Mouse (Mus musculus) thymus, postnatal 4 days (tissue): ENCODE measurements around the gene Ppp1r18.
A peak's percentile ranks its signal among the peaks of the same experiment; 100 is the strongest.

ENCODE experiments used
- DNase-seq: peaks from one replicate; pipeline ENCODE4 v3.0.0; 2021

The Ppp1r18 gene

DNA sequence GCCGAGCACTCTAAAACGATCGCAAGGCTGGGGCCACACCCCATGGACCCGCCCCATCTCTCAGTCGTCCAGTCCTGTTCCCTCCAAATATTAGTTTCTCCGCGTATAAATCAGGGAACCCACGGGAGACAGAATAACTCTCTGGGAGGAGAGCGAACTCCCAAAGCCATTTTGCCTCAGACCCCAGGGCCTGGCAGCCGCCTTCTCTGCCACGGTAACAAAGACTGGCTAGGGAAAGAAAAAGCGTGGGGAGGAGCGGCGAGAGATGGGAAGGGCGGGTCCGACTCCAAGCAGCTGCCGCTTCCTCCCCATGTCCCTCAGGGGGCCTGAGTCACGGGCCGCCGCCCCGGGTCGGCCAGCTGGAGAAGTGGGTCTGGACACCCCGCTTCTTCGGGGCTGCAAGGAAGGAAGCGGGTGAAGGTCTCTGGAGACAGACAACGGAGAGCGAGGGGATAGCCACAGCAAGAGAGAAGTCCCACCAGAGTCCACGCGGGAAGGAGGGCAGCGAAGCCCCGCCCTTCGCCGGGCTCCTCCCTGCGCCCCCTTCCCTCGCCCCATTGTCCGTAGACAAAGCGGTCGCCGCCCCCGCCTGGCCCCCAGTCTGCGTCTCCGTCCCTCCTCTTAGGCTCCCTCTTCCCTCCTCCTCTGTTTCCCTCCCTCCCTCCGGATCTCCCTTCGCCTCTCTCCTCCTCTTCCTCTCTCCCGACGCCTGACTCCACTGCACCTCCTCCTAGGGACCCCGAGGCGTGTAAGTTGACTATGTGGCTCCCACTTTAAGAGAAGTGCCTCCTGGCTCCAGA lies at the start of gene Ppp1r18:
TSS of gene Ppp1r18 (plus strand) at position 113 of the 800 bp plus-strand sequence.
- DNase-seq, result peak; percentile 67

DNA sequence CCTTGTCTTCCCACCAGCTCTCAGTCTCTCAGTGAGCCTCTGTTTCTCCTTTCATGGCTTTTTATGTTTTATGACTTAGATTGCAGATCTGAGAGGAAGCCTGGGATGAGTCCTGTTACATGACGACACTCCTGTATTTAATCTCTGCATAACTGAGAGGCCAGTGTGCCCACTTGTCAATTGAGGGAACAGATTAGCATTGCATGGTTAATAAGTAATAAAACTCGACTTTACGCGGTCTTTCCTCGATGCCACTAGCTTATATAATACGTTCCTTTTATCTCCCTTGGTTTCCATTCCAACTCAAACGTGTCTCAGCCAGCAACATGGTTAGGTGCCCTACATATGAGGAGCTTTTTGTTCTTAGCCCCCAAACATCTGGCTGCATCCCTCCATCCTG lies 49.6 kb upstream of the Ppp1r18 start:
- no peak for DNase-seq

DNA sequence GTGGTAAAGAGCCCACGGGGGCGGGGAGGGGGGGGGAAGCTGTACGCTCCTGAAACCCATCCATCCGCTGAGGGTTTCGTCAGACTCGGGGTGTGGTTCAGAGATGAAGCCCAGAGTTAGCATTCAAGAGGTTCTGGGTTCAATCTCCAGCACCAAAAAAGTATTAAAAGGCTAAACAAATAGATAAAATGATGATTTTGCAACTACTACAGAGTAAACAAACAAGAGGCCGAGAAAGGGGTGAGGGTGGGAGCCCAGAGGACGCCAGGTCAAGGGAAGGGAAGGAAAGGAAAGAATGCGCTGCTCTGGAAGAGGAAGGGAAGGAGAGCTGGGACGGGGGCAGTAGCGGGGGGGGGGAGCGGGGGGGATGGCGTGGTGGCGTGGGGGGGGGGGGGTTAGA lies 48.7 kb upstream of the Ppp1r18 start:
- DNase-seq, result no peak

DNA sequence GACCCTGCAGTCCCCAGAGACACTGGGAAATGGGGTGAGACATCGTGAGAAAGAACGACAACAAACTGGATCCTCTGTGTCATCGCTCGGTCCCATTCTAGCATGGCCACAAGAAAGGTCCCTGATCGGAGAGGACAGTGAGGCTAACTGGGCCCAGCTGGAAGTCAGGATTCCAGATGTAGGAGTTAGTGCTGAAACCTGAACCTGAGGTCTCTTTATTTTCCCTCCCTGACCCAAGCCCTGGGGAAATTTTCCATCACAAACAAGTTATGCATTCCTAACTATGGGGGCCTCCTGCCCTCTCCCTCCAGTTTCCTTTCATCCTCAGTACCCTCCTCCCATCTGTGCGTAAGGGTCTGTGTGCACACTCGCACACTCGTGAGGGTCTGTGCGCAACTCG lies 48.2 kb upstream of the Ppp1r18 start:
- no peak for DNase-seq

DNA sequence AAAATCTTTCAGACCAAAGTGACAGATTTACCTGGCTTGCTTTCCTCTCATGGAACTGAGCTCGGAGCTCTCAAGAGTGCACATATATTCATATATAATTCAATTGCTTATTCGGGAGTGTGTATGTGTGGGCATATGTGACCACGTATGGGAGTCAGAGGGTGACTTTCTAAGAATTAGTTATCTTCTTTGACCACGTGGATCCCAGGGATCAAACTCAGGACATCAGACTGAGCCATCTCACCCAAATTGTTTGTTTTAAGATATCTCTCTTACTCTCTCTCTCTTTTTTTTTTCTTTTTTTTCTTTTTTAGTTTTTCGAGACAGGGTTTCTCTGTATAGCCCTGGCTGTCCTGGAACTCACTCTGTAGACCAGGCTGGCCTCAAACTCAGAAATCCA lies 45.3 kb upstream of the Ppp1r18 start:
- DNase-seq, result no peak

DNA sequence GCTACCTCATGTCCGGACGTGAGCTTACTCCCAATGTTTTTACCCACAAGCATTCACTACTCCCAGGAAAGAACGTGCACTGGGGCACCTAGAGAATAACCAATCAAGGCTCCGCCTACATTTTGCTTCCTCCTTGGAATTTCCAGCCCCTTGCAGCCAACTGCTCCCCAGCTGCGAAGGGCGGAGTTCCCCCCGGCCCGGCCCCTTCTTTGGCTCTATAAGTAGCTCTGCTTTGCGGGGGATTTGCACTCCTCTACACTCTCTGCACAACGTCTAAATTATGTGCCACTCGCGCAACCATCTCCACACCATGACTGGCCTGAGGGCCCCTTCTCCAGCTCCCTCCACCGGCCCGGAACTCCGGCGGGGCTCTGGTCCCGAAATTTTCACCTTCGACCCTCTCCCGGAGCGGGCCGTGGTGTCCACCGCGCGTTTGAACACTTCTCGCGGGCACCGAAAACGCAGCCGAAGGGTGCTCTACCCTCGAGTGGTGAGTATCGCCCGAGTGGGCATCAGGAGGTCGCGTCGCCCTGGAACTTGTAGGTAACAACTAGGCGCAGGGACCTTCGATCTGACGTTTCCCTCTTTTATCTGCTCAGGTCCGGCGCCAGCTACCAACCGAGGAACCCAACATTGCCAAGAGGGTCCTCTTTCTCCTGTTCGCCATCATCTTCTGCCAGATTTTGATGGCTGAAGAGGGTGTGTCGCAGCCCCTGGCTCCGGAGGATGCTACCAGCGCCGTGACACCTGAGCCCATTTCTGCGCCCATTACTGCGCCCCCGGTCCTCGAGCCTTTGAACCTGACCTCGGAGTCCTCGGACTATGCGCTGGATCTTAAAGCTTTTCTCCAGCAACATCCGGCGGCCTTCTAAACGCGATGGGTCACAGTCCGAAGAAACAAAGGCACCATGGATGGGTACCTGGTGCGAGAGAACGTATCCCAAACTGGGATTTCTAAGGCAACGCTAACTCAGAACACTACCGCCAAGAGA lies 43.7 kb upstream of the Ppp1r18 start, which contains the start of gene Ier3:
TSS of gene Ier3 (plus strand) at position 246 of the 992 bp plus-strand sequence.
- peak; percentile 67 for DNase-seq

DNA sequence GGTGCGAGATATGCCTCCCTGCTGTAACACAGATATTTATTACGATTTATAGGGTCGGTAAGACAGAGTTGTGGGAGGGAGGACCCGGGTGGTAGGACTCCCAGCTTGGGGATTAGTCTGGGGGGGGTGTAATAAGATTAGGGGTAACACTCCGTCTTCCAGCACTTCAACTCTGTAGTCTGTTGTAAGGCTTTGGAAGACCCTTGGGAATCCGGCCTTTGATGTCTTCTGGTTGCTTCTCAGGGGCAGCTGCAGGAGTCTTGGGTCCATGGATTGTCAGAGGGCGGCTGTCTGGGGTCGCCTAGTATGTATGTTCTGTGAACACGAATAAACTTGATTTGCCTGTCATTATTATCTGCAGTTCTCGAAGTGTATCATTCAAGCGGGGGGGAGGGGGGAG lies 42.8 kb upstream of the Ppp1r18 start:
- DNase-seq, result peak; percentile 21

DNA sequence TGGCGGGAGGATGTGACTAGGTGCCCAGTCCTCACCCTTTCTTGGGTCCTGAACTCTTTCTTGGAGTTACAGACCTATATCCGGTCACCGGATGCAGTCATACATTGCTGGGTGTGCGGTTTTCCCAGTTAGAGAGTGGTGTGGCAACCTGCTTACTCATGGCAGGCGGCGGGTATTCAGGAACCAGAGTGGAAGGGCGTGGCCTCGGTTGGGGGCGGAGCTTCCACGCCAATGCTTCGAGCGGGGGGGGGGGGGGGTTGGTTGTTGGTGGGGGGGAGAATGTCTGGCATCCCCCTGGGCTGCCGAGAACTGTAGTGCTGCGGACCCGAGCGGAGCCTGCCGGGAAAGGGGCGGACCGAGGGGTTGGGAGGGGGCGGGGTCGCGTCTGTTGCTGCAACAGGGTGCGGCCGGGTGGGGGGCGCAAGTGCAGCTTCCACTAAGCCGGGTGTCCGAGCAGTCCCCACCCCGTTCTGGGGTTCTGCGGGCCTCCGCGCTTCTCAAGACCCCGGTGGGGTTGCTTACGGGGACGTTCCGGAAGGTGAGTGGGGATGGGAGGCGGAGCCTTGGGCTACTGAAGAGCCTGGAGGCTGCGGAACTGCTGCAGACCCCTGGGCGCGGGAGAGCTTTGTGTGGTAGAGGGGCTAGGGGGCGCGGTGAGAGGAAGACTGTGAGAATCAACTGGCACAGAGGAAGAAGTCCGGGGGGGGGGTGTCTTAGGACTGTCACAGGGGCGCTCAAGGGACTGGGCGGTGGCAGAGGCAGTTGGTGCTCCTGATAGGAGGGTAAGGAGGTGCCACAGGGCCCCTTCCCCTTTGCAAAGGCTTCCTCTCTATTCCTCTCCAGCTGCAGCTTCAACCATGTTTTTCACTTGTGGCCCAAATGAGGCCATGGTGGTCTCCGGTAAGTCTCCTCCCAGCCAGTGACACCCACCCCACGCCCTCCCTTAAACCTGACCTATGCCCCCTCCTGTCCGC lies 42.1 kb upstream of the Ppp1r18 start, which contains the start of gene Flot1:
TSS of gene Flot1 (plus strand) at position 267 of the 974 bp plus-strand sequence.
- DNase-seq, result peak; percentile 92

DNA sequence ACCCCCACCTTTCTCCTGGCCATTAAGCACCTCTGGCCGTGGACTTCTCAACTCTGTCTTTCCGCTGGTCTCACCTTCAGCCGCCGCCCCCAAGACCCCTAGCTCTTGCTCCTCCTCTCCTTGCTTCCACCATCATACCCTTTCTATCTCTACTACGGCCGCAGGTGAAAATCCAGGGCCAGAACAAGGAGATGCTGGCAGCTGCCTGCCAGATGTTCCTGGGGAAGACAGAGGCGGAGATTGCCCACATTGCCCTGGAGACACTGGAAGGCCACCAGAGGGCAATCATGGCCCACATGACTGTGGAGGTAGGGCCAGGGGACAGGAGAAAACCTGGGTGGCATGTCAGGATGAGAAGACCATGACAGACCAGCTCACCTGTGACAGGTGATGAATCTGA lies 41.0 kb upstream of the Ppp1r18 start:
- peak; percentile 51 for DNase-seq

DNA sequence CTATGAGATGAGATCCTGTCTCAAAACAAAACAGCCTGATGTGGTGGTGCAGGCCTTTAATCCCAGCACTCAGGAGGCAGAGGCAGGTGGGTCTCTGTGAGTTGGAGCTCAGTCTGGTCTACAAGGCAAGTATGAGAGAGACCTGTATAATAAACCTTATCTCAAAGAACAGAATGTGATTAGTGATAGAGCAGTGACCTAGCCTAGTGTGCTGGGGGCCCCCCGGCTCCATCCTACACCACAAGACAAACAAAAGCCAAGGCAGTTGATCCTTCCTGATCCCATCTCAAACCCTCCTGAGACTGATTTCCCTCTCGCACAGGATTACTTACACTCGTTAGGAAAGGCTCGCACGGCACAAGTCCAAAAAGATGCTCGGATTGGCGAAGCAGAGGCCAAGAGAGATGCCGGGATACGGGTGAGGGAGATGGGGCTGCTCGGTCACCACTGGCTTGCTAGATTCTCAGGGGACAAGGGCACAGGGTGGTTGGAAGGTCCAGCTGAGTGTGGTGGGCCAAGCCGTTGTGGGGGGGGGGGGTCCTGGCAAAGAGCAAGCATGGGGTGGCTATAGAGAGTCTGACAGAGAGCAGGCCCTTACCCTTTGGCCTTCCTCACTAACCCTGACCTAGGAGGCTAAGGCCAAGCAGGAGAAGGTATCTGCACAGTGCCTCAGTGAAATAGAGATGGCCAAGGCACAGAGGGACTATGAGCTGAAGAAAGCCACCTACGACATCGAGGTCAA lies 40.1 kb upstream of the Ppp1r18 start:
- DNase-seq, result no peak

DNA sequence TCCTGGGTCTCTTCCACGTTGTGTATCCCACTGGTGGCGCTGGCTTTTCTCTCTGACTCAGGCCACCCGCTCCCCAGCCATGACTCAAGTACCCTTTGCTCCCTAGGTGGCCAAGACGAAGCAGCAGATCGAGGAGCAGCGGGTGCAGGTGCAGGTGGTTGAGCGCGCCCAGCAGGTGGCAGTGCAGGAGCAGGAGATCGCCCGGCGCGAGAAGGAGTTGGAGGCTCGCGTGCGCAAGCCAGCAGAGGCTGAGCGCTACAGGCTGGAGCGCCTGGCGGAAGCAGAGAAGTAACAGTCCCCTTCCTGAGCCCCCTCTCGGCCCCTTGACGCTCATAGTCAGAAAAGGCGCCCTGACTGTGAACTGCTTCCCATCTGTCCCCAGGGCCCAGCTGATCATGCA lies 35.7 kb upstream of the Ppp1r18 start:
- peak; percentile 97 for DNase-seq

DNA sequence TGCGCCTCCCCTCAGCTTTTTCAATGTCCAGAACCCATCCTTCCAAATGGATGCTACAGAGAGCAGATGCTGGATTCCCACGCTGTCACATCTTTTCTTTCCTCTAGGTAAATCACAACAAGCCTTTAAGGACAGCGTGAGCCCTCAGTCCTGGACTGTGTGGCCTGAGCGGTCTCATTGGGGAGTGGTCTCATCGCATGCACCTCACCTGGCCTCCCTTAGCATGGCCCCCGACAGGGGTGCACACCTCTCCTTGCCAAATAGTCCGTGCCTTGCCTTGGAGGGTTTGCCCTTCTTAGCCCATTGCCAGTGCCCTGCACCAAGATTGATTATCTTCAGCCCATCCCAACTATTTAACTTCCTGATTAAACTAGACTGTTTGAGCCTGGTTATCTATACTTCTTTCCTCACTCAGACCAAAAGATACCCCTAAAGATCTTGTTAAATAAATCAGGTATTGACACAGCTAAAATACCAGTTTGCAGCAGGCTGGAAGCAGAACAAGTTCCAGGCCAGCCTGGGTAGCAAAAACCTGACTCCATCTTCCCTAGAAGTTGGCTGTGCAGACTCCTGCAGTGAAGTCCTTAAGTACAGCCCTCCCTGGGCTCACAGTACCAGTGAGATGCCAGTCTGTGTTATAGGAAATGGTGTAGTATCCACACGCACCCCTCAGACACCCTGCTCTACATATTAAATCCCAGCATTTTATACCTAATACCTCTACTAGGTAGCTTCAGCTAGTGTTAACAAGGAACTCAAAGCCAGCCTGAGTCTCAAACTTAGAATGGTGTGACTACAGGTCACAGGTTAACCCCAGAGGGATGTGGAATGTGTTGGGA lies 32.8 kb upstream of the Ppp1r18 start:
- DNase-seq, result no peak

DNA sequence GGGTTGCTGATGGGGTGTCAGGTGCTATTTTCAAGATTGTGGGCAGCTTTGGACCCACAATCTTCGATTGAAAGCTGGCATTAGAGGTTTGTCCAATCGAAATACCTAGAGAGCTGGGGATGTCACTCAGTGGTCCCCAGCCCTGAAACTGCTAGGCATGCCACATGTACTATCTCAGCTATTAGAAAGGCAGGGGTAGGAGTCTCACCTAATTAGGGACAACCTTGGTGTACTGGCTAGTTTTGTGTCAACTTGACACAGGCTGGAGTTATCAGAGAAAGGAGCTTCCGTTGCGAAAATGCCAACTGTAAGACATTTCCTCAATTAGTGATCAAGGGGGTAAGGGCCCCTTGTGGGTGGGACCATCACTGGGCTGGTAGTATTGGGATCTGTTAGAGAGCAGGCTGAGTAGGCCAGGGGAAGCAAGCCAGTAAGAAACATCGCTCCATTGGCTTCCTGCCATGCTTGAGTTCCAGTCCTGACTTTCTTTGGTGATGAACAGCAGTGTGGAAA lies 32.1 kb upstream of the Ppp1r18 start:
- DNase-seq, result no peak

DNA sequence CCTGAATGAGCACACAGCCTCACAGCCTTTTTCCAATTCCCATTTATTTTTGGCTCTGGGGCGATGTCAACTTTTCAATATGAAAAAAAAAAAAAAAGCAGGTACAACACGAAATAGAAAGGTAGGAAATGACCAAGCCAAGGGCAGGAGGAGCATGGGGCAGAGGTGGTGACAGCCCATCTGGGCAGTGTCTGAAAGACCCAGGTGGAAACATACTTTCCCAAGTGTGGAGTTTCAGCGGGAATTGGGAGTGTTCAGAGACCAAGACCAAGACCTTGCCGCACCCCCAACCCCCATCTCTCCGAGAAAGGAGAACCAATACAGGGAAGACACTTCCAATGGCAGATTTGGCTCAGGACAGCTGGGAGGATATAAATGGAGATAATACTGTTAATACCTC lies 31.5 kb upstream of the Ppp1r18 start:
- DNase-seq, result no peak

DNA sequence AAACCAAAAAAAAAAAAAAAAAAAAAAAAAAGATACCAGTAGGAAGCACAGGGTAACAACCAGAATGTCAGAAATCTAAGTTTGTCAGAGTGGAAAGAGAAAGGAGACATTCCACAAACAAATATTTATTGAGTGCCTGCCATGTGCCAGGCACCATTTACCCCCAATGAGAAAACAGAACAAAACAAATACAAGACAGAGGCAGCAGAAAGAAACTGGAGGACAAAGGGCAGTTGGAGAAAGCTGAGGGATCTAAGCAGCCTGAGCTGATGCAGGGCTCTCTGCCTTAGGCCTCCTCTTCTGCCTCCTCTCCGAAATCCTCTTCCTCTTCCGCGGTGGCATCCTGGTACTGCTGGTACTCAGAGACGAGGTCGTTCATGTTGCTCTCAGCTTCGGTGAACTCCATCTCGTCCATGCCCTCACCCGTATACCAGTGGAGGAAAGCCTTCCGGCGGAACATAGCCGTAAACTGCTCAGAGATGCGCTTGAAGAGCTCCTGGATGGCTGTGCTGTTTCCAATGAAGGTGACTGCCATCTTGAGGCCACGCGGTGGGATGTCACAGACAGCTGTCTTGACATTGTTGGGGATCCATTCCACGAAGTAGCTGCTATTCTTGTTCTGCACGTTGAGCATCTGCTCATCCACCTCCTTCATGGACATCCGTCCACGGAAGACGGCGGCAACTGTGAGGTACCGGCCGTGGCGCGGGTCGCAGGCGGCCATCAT lies 30.5 kb upstream of the Ppp1r18 start:
- no peak for DNase-seq

DNA sequence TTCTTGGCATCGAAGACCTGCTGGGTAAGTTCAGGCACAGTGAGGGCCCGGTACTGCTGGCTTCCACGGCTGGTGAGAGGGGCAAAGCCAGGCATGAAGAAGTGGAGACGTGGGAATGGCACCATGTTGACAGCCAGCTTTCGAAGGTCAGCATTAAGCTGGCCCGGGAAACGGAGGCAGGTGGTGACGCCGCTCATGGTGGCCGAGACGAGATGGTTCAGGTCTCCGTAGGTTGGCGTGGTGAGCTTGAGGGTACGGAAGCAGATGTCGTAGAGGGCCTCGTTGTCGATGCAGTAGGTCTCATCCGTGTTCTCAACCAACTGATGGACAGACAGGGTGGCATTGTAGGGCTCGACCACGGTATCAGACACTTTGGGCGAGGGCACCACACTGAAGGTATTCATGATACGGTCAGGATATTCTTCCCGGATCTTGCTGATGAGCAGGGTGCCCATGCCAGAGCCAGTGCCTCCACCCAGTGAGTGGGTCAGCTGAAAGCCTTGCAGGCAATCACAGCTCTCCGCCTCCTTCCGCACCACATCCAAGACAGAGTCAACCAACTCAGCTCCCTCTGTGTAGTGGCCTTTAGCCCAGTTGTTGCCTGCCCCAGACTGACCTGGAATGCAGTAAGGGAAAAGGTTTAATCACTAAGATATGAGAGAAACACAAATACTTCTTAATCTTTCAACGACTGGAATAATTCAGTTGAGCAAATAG lies 29.8 kb upstream of the Ppp1r18 start:
- DNase-seq, result no peak

DNA sequence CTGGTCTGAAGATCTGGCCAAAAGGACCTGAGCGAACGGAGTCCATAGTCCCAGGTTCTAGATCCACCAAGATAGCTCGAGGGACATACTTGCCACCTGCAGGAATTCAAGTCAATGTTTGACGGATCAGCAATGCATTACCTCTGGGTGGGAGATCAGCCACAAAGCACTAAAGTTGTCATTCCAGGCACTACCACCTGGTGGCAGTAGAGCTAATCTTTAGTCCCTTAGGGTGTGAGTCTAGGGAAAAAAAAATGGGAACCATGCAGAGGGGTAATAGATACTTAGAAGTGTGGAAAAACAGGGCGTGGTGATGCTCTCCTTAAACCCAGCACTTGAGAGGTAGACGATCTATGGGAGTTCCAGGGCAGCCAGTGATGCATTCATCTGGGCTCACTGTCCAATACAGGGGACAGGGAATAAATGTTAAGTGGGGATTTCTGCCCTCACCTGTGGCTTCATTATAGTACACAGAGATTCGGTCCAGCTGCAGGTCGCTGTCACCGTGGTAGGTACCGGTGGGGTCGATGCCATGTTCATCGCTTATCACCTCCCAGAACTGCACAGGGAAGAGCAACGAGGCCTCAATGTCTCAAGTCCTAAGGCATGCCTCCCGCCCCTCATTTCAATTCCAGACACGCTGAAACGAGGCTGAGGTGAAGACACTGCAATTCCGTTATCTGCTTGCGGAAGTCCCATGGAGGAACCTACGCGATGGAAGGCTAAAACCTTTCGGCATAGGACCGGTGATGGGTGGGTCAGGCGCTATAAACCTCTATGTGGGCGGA lies 29.0 kb upstream of the Ppp1r18 start:
- peak; percentile 88 for DNase-seq

DNA sequence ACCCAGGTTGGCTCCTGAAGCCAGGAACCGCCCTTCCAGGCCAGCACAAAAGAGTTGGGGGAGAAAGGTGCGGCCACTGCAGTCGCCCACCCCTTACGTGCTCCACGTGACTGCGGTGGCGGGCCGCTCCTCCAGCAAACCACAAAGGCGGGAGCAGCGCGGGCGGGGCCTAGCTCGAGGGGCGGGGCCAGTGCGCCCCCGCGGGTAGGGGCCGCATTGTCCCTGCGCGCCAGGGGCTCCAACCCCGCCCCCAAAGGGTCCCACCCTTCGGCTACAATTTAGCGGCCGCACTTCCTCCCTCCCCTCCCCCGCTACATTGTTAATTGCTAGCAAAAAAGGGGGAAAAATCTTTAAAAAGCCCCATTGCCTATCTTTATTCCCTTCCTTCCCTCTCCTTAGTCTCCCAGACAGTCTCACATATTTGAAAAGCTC lies 28.4 kb upstream of the Ppp1r18 start:
- peak; percentile 97 for DNase-seq
